Mouse (Mus musculus) midbrain, embryonic 11.5 days (tissue): ENCODE measurements around the gene Ccdc121. TPM values are rescaled to one million over a fixed set of nuclear protein-coding genes. Genes with fewer than 3 reads are reported as not detected.

Experiments
- polyA plus RNA-seq: library from polyadenylated mRNA; unstranded; fragments of >200 nt; fragmentation: Nextera tagmentation; extraction: Ambion mirVana; gene quantifications from 2 replicates; pipeline ENCODE4 v1.2.1, GENCODE M21; 2014

The Ccdc121 gene
- polyA plus RNA-seq, 1 experiment from 2014 or later, result not detected

Other genes with a start within 250 kb of the Ccdc121 start
- gene Cnih3, start 158.8 kb downstream of the Ccdc121 start, polyA plus RNA-seq, result 1.2 and 1.3 TPM in 2 replicates
- gene Dnah14, start 65.1 kb upstream of the Ccdc121 start, polyA plus RNA-seq, result 2.5 and 2.7 TPM in 2 replicates